Mouse (Mus musculus) kidney, embryonic 15.5 days (tissue): ENCODE data around the gene Vav3. TPM values are rescaled to one million over a fixed set of nuclear protein-coding genes. Genes with fewer than 3 reads are reported as not detected.
A peak's percentile ranks its signal among the peaks of the same experiment; 100 is the strongest.
"Not testable (repeated sequence)": the region's sequence is repeated elsewhere in the genome, so short reads cannot be mapped to it uniquely, and the experiment has no call there.

Experiments used
- ATAC-seq: fragments of 200-750 bp; cut with Nextera tagmentation; replicated peaks from 2 replicates; pipeline ENCODE4 v1.8.0; 2017; ENCODE audit warnings: moderate TSS enrichment; ENCODE audit not compliant: low FRiP score
- H3K27ac ChIP-seq: fragments of 300-500 bp; sonication (generic); 2 replicates; pipeline ENCODE4 v1.5.1; 2015; ENCODE audit warnings: mild to moderate bottlenecking, inconsistent platforms
- H3K27me3 ChIP-seq: fragments of 300-500 bp; sonication (generic); 2 replicates; pipeline ENCODE4 v1.6.1; 2015; ENCODE audit warnings: inconsistent platforms
- H3K36me3 ChIP-seq: fragments of 300-500 bp; sonication (generic); 2 replicates; pipeline ENCODE4 v1.6.1; 2015; ENCODE audit warnings: inconsistent platforms
- H3K4me1 ChIP-seq: fragments of 300-500 bp; sonication (generic); 2 replicates; pipeline ENCODE4 v1.6.1; 2015; ENCODE audit warnings: inconsistent platforms
- H3K4me2 ChIP-seq: fragments of 300-500 bp; sonication (generic); 2 replicates; pipeline ENCODE4 v1.6.1; 2015; ENCODE audit warnings: moderate library complexity, mild to moderate bottlenecking, inconsistent platforms
- H3K4me3 ChIP-seq: fragments of 300-500 bp; sonication (generic); replicated peaks from 2 replicates; pipeline ENCODE4 v1.5.1; 2015; ENCODE audit warnings: mild to moderate bottlenecking, inconsistent platforms
- H3K9ac ChIP-seq: fragments of 300-500 bp; sonication (generic); 2 replicates; pipeline ENCODE4 v1.6.1; 2015; ENCODE audit warnings: mild to moderate bottlenecking, inconsistent platforms
- H3K9me3 ChIP-seq: fragments of 300-500 bp; sonication (generic); replicated peaks from 2 replicates; pipeline ENCODE4 v1.6.1; 2016; ENCODE audit warnings: inconsistent platforms
- WGBS: fragments of 180-500 bp; shearing (Covaris S2); methylation state at CpG from one replicate; pipeline ENCODE4 v1.1.7; 2015; ENCODE audit warnings: mixed read lengths; 5-methylcytosine and 5-hydroxymethylcytosine counted together
- polyA plus RNA-seq: library from polyadenylated mRNA; unstranded; fragments of >200 nt; fragmentation: Nextera tagmentation; extraction: Ambion mirVana; gene quantifications from 2 replicates; pipeline ENCODE4 v1.2.1, GENCODE M21; 2015

Vav3 gene
- polyA plus RNA-seq, 1 experiment from 2014 or later: 21.1 TPM

DNA sequence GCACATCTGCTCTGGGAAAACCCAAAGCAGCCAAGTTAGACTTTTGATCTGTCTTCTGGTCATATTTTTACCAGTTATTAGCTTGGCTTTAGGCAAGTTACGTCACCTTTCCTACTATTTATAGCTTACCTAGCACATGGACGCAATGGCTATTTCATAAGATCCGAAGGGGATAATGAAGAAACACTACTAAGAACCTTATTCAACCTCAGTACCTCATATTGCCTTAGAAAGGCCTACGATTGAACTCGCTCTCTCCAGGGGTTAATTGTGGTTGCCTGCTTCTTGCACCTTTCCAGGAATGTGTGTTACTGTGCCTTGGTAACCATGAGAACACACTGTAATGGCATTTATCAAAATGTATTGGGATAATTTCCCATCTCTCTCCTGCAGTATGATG lies 61.1 kb downstream of the Vav3 start:
- H3K4me1 ChIP-seq: no peaks in the 10 kb centered on the region
- ATAC-seq: no peak
- 83% methylated on average over 5 of the region's 5 CpGs for WGBS
- no peak overlapping the region for H3K4me2 ChIP-seq
- no peak overlapping the region for H3K27ac ChIP-seq
- no peak overlapping the region for H3K4me3 ChIP-seq
- no peaks in the 10 kb centered on the region for H3K9me3 ChIP-seq
- no peak overlapping the region for H3K9ac ChIP-seq
- H3K36me3 ChIP-seq: no peaks in the 10 kb centered on the region
- H3K27me3 ChIP-seq: no peaks in the 10 kb centered on the region

DNA sequence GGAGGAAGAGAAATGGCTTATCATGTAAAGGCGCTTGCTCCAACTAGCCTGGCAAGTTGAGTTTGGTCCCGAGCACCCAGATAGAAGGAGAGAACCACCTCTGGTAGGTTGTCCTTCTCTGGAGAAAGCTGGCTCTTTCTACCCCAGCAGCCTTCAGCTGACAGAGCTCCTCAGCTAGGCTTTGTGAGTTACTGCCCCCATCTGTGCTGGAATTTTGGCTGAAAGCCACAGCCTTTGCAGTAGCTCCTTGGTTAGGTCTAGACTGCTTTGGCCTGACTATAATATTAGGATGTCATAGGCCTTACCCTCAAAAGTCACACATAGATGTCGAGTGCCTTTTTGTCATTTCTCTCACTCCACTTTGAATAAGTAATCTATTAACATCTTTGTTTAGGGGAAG lies 70.8 kb downstream of the Vav3 start:
- Histone ChIP-seq H3K4me3 (no peak overlapping the region), H3K27me3 (no peaks in the 10 kb centered on the region), H3K27ac (no peak overlapping the region), H3K36me3 (no peaks in the 10 kb centered on the region), H3K9me3 (no peaks in the 10 kb centered on the region), H3K4me1 (no peaks in the 10 kb centered on the region), H3K4me2 (no peak overlapping the region), H3K9ac (no peak overlapping the region)
- ATAC-seq: no peak
- WGBS: 78% methylated on average over 3 of the region's 3 CpGs

DNA sequence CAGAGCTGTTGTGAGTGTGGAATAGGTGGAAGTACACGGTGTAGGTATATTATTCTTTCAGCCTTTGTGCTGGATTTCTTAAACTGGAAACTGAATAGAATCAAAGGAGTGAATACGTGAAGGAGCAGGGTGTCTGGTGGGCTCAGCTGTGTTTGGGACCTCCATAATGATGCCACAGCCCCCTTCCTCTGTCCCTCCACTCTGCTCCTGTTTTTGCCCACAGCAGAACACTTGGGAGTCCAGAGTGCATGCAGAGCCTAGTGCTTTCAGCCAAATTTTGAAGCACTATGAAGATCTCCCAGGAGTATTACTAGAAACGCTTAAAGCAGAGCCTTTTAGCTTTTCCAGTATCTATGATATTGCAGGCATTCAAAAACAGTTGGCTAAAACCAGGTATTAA lies 80.0 kb downstream of the Vav3 start:
- H3K27me3 ChIP-seq: no peaks in the 10 kb centered on the region
- no peaks in the 10 kb centered on the region for H3K36me3 ChIP-seq
- H3K4me2 ChIP-seq: no peak overlapping the region
- no peaks in the 10 kb centered on the region for H3K9me3 ChIP-seq
- WGBS: 61% methylated on average over 3 of the region's 3 CpGs
- no peak overlapping the region for H3K4me3 ChIP-seq
- H3K27ac ChIP-seq: no peak overlapping the region
- ATAC-seq: no peak
- H3K4me1 ChIP-seq: no peaks in the 10 kb centered on the region
- no peak overlapping the region for H3K9ac ChIP-seq

DNA sequence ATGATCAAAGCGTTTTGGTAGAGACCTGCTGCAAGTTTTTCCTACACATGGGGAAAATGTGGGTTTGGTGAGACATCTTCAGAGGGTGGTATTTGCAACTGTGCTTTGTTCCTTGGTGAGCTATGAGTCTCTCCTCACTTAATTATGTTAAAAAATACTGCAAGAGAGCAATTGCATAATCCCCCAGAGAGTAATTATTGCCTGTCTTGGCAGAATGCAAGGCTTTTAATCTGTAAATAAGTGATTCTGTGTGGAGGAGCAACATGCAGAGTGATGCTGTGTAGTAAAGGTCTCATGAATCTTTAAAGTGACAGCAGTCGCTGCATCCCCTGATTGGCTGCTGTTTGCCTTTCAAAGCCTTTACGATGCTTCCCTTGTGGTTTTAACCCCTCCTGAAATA lies 80.6 kb downstream of the Vav3 start:
- Histone ChIP-seq H3K36me3 (no peaks in the 10 kb centered on the region), H3K4me1 (no peaks in the 10 kb centered on the region), H3K4me2 (no peak overlapping the region), H3K27ac (no peak overlapping the region), H3K9me3 (no peaks in the 10 kb centered on the region), H3K27me3 (no peaks in the 10 kb centered on the region), H3K9ac (no peak overlapping the region), H3K4me3 (no peak overlapping the region)
- peak; percentile 70 for ATAC-seq
- 39% methylated on average over 3 of the region's 3 CpGs for WGBS

DNA sequence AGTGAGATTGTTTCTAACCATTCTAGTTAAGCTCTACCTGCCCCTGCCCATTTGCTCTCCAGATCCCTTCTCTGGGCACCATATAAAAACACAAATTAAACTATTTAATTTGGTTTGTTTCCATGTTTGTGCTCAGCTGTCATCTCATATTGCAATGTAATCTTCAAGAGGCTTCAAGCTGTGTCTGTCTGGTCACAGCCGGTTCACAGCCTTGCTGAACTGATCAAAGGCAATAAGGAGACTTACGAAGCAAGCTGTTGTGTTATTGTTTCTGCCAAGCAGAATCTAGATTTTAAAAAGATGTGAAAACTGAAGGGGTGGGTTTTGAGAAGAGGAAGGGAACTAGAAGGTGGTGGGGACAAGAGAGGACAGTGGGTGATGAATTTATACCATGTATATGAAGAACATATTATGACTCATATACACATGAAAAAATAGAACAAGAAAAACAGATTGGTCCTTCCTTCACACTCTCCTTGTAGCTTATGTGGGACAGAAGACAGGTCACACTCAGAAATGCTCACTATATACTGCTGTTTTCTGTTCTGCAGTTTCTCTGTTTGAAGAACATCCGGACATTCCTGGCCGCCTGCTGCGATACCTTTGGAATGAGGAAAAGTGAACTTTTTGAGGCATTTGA lies 83.1 kb downstream of the Vav3 start:
- Histone ChIP-seq H3K9ac (no peak overlapping the region), H3K27ac (no peak overlapping the region), H3K36me3 (no peaks in the 10 kb centered on the region), H3K4me1 (no peaks in the 10 kb centered on the region), H3K27me3 (no peaks in the 10 kb centered on the region), H3K9me3 (no peaks in the 10 kb centered on the region), H3K4me3 (no peak overlapping the region), H3K4me2 (no peak overlapping the region)
- WGBS: 66% methylated on average over 5 of the region's 5 CpGs
- no peak for ATAC-seq

DNA sequence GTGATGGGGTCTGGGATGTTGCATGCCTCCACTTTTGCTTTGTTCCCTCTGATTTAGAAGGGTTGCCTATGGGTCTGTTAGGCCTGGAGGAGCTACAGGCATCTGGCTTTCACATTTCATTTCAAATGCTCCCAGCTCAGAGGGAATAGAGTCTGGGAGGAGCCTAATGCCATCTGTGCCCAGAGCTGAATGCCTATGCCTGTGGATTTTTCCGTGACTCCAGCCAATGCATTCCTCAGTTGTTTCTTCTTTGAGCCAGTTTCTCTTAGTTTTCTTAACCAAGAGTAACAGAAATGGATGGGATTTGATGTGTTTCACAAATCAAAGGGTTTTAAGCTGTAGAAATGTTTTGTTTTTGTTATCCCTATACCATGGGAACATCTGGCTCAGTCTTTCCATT lies 90.8 kb downstream of the Vav3 start:
- Histone ChIP-seq H3K27me3 (no peaks in the 10 kb centered on the region), H3K27ac (no peak overlapping the region), H3K9ac (no peak overlapping the region), H3K4me2 (no peak overlapping the region), H3K4me1 (no peaks in the 10 kb centered on the region; the same call in 1 of the 2 replicates), H3K9me3 (no peaks in the 10 kb centered on the region), H3K36me3 (no peaks in the 10 kb centered on the region), H3K4me3 (no peak overlapping the region)
- ATAC-seq: no peak
- 67% methylated on average over 1 of the region's 1 CpGs for WGBS

DNA sequence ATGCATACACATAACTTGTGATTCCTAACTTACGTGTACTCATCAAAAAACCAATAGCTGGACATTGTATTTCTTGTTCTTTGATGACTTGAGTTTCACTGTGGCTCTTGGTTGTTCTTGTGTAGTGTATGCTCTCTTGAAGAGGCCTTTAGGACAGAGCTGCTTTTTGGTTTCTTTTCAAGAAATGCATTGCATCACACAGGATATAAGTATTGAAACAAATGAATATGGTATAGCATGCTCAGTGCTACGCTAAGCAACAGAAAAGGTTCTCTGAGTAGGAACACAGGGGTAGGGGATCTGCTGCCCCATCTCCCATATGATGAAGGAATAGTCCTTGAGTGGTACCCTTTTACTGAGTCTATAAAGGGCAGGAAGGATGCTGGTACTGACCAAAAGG lies 98.1 kb downstream of the Vav3 start:
- Histone ChIP-seq H3K9ac (no peak overlapping the region), H3K4me2 (no peak overlapping the region), H3K9me3 (no peaks in the 10 kb centered on the region), H3K27ac (no peak overlapping the region), H3K36me3 (no peaks in the 10 kb centered on the region), H3K27me3 (no peaks in the 10 kb centered on the region), H3K4me3 (no peak overlapping the region), H3K4me1 (0 out of 2 replicates have a peak, but pooled peaks cover 6% of the 10 kb centered on the region)
- 87% methylated on average over 2 of the region's 2 CpGs for WGBS
- ATAC-seq: no peak

DNA sequence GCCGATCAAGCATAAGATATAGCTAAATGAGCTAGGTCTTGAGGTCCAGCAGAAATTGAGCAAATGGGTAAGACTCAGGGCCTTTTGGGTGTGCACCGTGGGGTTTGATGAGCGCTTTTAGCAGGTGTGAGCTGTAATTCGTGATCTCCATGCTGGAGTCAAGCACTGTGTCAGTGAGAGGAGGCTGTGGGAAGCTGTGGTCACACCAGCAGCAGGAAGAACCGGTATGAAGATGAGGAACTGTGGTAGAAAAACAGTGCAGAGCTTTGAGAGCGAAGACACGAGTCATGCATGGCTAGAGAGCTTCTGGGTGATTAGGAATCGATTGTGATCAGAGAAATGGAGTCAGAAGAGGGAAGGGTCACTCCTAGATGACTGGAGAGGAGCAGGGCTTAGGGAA lies 98.8 kb downstream of the Vav3 start:
- 84% methylated on average over 8 of the region's 8 CpGs for WGBS
- H3K4me2 ChIP-seq: no peak overlapping the region

DNA sequence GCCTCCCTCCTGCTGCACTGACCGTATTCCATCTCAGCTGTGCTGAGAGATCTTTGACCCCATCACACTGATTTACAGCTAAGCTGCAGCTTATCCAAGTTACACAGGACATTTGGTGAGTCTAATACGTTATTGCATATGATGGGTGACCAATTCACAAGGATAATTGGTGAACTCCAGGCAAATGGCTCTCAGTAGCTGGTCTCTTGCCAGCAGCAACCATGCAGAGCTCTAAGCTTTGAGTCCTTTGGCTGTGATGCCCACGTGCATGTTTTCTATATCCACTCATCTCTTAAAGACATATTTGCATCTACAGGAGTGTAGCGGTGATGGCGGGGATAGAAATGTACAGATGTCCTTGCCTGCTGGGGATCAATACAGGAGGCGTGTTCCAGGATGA lies 99.5 kb downstream of the Vav3 start:
- 63% methylated on average over 6 of the region's 6 CpGs for WGBS
- H3K4me3 ChIP-seq: no peak overlapping the region
- H3K27me3 ChIP-seq: no peaks in the 10 kb centered on the region
- H3K4me1 ChIP-seq: 0 out of 2 replicates have a peak, but pooled peaks cover 6% of the 10 kb centered on the region
- H3K9me3 ChIP-seq: no peaks in the 10 kb centered on the region
- H3K4me2 ChIP-seq: no peak overlapping the region
- H3K36me3 ChIP-seq: no peaks in the 10 kb centered on the region
- no peak overlapping the region for H3K27ac ChIP-seq
- 0 out of 2 replicates have a peak, but pooled peaks have one; percentile 46 for ATAC-seq
- no peak overlapping the region for H3K9ac ChIP-seq

More for the DNA sequence above, 98.8 kb downstream of the Vav3 start:
- H3K27me3 ChIP-seq: no peaks in the 10 kb centered on the region
- H3K27ac ChIP-seq: no peak overlapping the region
- H3K9me3 ChIP-seq: no peaks in the 10 kb centered on the region
- H3K9ac ChIP-seq: no peak overlapping the region
- no peak overlapping the region for H3K4me3 ChIP-seq
- H3K36me3 ChIP-seq: no peaks in the 10 kb centered on the region
- 0 out of 2 replicates have a peak, but pooled peaks cover 6% of the 10 kb centered on the region for H3K4me1 ChIP-seq
- no peak for ATAC-seq

DNA sequence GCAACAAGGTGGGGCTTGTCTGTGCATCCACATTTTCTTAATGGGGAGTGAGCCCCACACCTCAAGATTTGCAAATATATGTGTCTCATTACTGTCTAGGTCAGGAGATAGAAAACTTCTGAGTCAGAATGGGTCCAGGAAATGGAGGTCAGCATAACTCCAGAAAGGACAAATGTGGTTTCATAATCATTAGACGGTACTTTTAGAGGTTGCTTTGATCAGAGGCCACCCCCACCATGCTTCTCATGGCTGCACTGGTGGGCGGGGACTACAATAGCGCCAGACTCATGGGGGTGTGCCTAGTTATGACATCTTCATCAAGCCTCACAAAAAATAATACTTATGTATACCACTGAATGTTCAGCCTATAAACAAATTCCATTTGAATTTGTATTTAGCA lies 103.6 kb downstream of the Vav3 start:
- 72% methylated on average over 3 of the region's 3 CpGs for WGBS
- Histone ChIP-seq H3K9me3 (no peaks in the 10 kb centered on the region), H3K9ac (no peak overlapping the region), H3K4me1 (0 out of 2 replicates have a peak, but pooled peaks cover 6% of the 10 kb centered on the region), H3K36me3 (no peaks in the 10 kb centered on the region), H3K4me2 (no peak overlapping the region), H3K4me3 (no peak overlapping the region), H3K27me3 (no peaks in the 10 kb centered on the region), H3K27ac (no peak overlapping the region)
- no peak for ATAC-seq

DNA sequence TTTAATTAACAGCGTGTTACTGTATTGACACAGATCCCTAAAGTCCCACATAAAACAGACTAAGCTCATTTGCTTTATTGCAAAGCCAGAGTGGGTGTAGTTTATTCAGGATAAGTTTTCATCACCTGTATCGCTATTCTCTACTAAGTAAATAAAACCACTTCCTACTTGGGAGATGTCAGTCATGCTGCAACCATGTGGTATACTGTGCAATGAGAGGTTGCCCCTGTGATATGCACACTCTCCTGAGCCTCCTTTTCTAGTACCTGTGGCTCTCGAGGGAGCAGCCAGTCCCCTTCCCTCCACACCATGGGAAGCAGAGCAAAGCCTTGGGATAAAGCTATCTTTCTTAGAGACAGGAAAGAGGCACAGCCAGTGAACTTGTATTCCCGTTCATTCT lies 106.5 kb downstream of the Vav3 start:
- Histone ChIP-seq H3K4me1 (0 out of 2 replicates have a peak, but pooled peaks cover 6% of the 10 kb centered on the region), H3K4me2 (no peak overlapping the region), H3K36me3 (no peaks in the 10 kb centered on the region), H3K27me3 (no peaks in the 10 kb centered on the region), H3K9ac (no peak overlapping the region), H3K4me3 (no peak overlapping the region), H3K9me3 (no peaks in the 10 kb centered on the region), H3K27ac (no peak overlapping the region)
- ATAC-seq: no peak
- 41% methylated on average over 4 of the region's 4 CpGs for WGBS

DNA sequence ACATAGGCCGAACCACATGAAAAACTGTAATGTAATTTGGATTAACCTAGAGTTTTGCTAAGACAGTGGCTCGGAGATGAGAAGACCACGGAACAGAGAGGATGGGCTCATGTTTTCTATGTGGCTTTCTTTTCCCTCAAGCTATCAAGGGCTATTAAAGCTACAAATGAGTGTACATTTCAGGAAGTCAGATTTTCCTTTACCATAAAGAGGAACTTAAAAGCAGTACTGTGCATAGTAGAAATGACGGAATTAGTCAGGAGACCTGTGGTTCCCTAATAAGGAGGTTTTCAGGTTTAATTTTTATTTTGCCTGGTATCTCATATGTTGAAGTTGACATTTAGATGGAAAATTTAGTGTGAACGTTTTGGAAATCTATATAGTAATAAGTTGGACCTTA lies 107.8 kb downstream of the Vav3 start:
- H3K4me3 ChIP-seq, H3K9me3 ChIP-seq, H3K4me1 ChIP-seq, H3K36me3 ChIP-seq, ATAC-seq, H3K9ac ChIP-seq, H3K27ac ChIP-seq, H3K4me2 ChIP-seq, H3K27me3 ChIP-seq: not testable (repeated sequence)
- WGBS: 73% methylated on average over 5 of the region's 5 CpGs

DNA sequence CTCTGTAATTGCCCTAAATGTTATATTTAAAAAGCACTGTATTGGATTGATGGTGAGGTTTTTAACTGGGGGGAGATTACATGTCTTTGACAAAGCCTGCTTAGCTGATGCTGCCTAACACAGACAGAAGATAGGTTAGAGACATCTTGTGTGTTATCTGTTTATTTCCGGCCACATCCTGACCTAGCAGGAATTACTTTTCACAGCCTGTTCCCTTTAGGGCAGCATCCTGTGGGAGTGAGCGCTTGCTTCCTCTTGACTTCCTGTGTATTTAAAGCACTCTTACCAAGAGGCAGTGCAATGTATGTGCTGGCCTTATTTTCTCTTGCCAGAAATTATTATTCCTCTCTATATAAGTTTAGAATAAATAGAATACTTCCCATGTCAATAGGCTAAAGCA lies 111.5 kb downstream of the Vav3 start:
- Histone ChIP-seq H3K36me3 (no peaks in the 10 kb centered on the region), H3K9me3 (no peaks in the 10 kb centered on the region), H3K27ac (no peak overlapping the region), H3K9ac (no peak overlapping the region), H3K4me3 (no peak overlapping the region), H3K27me3 (no peaks in the 10 kb centered on the region), H3K4me1 (peaks cover 9% of the 10 kb centered on the region; the same call in 1 of the 2 replicates), H3K4me2 (no peak overlapping the region)
- 48% methylated on average over 2 of the region's 2 CpGs for WGBS
- no peak for ATAC-seq
